Mouse (Mus musculus): ENCODE measurements around the gene Tmem210. TPM values are rescaled to one million over a fixed set of nuclear protein-coding genes. Genes with fewer than 3 reads are reported as not detected.

The Tmem210 gene
- total and polyA plus RNA-seq, 2 experiments from 2014 or later, result not detected

DNA sequence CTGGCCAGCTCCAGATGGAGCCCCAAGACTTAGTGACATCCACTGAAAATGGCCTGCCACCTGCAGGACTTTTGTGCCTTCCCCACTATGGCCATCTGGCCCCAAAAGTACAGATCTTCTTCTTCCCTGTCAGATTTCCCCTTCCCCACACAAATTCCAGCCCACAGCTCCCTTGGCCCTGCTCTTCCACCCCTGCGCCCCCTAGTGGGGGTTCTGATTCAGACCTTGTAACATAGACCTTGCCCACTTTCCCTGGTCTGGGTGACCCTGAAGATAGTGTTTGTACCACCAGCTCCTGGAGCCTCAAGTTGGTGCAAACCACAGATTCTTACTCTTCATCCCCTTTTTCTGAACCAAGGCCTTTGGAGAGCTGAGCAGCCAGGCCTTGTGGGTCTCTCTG, 4.9 kb downstream of the Tmem210 start:
- Histone ChIP-seq H3K4me2 (ENCODE audit: low read depth, low read length) (no peak overlapping the region), H3K27ac (no peak overlapping the region), H3K4me1 (ENCODE audit: insufficient read depth, low read length) (0 out of 2 replicates have a peak, but pooled peaks cover 30% of the 10 kb centered on the region), H3K9me3 (ENCODE audit: low read length) (no peaks in the 10 kb centered on the region), H3K4me3 (ENCODE audit: low read length) (no peak overlapping the region), H3K9ac (replicated peaks; ENCODE audit: low read length) (no peak overlapping the region), H3K36me3 (ENCODE audit: insufficient read depth, low read length) (peaks cover 18% of the 10 kb centered on the region), H3K27me3 (ENCODE audit: insufficient read depth, low read length) (peaks cover 17% of the 10 kb centered on the region; the same call in 1 of the 2 replicates)
- WGBS, result 0% methylated on average over 1 of the region's 1 CpGs
- no peak for ATAC-seq
- peak; percentile 91 for TF ChIP-seq CTCF (IDR thresholded peaks at IDR 0.05; ENCODE audit: low read depth)
- DNase-seq (ENCODE audit: low spot score), result peak; percentile 77

DNA sequence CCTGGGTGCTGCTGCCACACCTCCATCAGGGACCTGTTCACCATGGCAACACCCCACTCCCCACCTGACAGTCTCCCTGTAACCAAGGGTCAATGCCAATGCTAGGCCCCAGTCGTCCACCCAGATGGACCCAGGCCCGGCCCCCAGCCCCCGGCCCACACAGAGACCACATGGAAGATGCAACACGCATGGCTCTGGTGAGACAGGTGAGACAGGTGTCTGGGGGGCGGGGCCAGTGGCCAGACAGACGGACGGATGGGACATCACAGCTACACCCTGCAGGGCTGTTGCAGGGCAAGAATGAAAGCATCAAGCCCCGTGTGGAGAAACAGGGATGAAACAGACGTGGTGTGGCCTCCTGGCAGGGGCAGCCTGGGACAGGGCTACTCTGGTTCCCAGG, 5.8 kb downstream of the Tmem210 start:
- 0 out of 2 replicates have a peak, but pooled peaks cover 26% of the 10 kb centered on the region for H3K4me1 ChIP-seq (ENCODE audit: insufficient read depth, low read length)
- H3K4me2 ChIP-seq (ENCODE audit: low read depth, low read length), result no peak overlapping the region
- H3K36me3 ChIP-seq (ENCODE audit: insufficient read depth, low read length), result peaks cover 22% of the 10 kb centered on the region
- H3K9ac ChIP-seq (replicated peaks; ENCODE audit: low read length), result no peak overlapping the region; the same call in 1 of the 2 replicates
- no peak overlapping the region for H3K4me3 ChIP-seq (ENCODE audit: low read length)
- H3K27me3 ChIP-seq (ENCODE audit: insufficient read depth, low read length), result peaks cover 17% of the 10 kb centered on the region; the same call in 1 of the 2 replicates
- DNase-seq (ENCODE audit: low spot score) (no peak), ATAC-seq (no peak)
- 69% methylated on average over 9 of the region's 9 CpGs for WGBS
- no peak overlapping the region for H3K27ac ChIP-seq
- H3K9me3 ChIP-seq (ENCODE audit: low read length), result no peaks in the 10 kb centered on the region
- TF ChIP-seq CTCF (IDR thresholded peaks at IDR 0.05; ENCODE audit: low read depth), result no peak

DNA sequence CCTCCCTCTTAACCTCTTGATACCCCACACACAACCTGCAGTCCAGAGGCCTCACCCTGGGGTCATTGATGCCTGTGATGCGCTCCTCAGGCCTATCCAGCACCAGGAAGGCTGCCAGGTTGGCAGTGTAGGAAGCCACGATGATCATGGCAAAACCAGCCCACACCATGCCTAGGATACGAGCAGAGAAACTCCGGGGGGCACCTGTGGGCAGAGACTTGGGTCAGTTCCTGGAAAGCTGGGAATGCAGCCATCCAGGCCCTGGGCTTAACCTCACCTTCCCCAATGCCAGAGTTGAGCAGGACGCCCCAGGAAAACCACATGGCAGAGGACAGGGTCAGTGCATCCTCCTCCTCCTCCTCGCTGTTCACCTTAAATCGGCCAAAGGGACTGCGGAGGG, 9.1 kb downstream of the Tmem210 start:
- peaks cover 11% of the 10 kb centered on the region; the same call in 1 of the 2 replicates for H3K27me3 ChIP-seq (ENCODE audit: insufficient read depth, low read length)
- no peak for TF ChIP-seq CTCF (IDR thresholded peaks at IDR 0.05; ENCODE audit: low read depth)
- 84% methylated on average over 8 of the region's 8 CpGs for WGBS
- H3K4me3 ChIP-seq (ENCODE audit: low read length), result no peak overlapping the region
- no peak overlapping the region for H3K4me2 ChIP-seq (ENCODE audit: low read depth, low read length)
- no peak overlapping the region for H3K27ac ChIP-seq
- no peak overlapping the region for H3K9ac ChIP-seq (replicated peaks; ENCODE audit: low read length)
- H3K36me3 ChIP-seq (ENCODE audit: insufficient read depth, low read length), result peaks cover 23% of the 10 kb centered on the region
- H3K9me3 ChIP-seq (ENCODE audit: low read length), result no peaks in the 10 kb centered on the region
- ATAC-seq (no peak), DNase-seq (ENCODE audit: low spot score) (no peak)
- 0 out of 2 replicates have a peak, but pooled peaks cover 5% of the 10 kb centered on the region for H3K4me1 ChIP-seq (ENCODE audit: insufficient read depth, low read length)

- Histone ChIP-seq H3K4me2 (ENCODE audit: low read depth, low read length) (no peak overlapping the region), H3K9ac (replicated peaks; ENCODE audit: low read length) (no peak overlapping the region), H3K27ac (no peak overlapping the region), H3K27me3 (ENCODE audit: insufficient read depth, low read length) (peaks cover 2% of the 10 kb centered on the region; the same call in 1 of the 2 replicates), H3K36me3 (ENCODE audit: insufficient read depth, low read length) (peaks cover 25% of the 10 kb centered on the region), H3K9me3 (ENCODE audit: low read length) (no peaks in the 10 kb centered on the region), H3K4me3 (ENCODE audit: low read length) (no peak overlapping the region), H3K4me1 (ENCODE audit: insufficient read depth, low read length) (no peaks in the 10 kb centered on the region)
- 81% methylated on average over 10 of the region's 10 CpGs for WGBS
- no peak for TF ChIP-seq CTCF (IDR thresholded peaks at IDR 0.05; ENCODE audit: low read depth)
- DNase-seq (ENCODE audit: low spot score) (no peak), ATAC-seq (no peak)
These were observed 10.1 kb downstream of the Tmem210 start for GRCm38 (mm10) chr2:25298046-25298445.

- no peak for TF ChIP-seq CTCF (IDR thresholded peaks at IDR 0.05; ENCODE audit: low read depth)
- 72% methylated on average over 3 of the region's 3 CpGs for WGBS
- peaks cover 4% of the 10 kb centered on the region for H3K36me3 ChIP-seq (ENCODE audit: insufficient read depth, low read length)
- ATAC-seq (no peak), DNase-seq (ENCODE audit: low spot score) (no peak)
- H3K4me2 ChIP-seq (ENCODE audit: low read depth, low read length), result no peak overlapping the region
- H3K27me3 ChIP-seq (ENCODE audit: insufficient read depth, low read length), result no peaks in the 10 kb centered on the region
- peaks cover 6% of the 10 kb centered on the region; the same call in 1 of the 2 replicates for H3K4me1 ChIP-seq (ENCODE audit: insufficient read depth, low read length)
- H3K9ac ChIP-seq (replicated peaks; ENCODE audit: low read length), result no peak overlapping the region
- H3K9me3 ChIP-seq (ENCODE audit: low read length), result no peaks in the 10 kb centered on the region
- no peak overlapping the region for H3K27ac ChIP-seq
- H3K4me3 ChIP-seq (ENCODE audit: low read length), result no peak overlapping the region
These were observed 15.5 kb downstream of the Tmem210 start for GRCm38 (mm10) chr2:25303452-25303851.

DNA sequence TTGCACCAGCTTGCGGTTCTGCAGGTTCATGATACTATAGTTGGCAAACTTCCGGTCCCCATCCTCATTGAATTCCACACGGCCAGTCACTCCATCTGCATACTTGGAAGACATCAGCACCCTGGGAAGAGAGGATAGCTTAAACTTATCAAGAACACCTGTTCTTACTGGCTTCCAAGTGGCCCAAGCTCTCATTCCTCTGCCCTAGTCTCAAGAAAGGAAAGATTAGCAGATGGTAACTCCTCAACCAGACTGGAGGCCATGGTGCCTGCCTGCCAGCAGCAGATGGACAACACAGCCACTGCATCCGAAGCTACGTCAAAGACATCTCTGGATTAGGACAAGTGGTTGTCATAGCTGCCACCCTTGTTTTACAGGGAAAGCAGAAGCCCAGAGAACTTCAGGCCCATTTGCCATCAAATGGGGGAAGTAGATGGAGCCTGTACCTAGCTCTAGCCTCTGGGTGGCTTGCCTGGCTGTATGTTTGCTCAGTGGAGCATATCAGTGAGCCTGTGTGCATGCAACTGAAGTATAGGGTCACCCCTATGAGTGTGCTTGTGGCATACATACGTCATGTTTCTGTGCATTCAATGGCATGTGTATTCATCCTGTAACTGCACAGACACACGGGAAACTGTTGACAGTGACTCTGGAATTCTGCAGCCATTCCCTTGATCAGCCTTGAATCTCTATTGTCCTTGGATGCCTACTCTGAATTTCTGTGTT, 16.1 kb downstream of the Tmem210 start:
- Histone ChIP-seq H3K27ac (0 out of 2 replicates have a peak overlapping the region, but pooled peaks have one; percentile 54), H3K36me3 (ENCODE audit: insufficient read depth, low read length) (peaks cover 7% of the 10 kb centered on the region), H3K4me3 (ENCODE audit: low read length) (peak overlapping the region; percentile 35; the same call in 1 of the 2 replicates), H3K9ac (replicated peaks; ENCODE audit: low read length) (no peak overlapping the region), H3K9me3 (ENCODE audit: low read length) (no peaks in the 10 kb centered on the region), H3K4me1 (ENCODE audit: insufficient read depth, low read length) (peaks cover 6% of the 10 kb centered on the region; the same call in 1 of the 2 replicates), H3K27me3 (ENCODE audit: insufficient read depth, low read length) (no peaks in the 10 kb centered on the region), H3K4me2 (ENCODE audit: low read depth, low read length) (peak overlapping the region; percentile 65)
- TF ChIP-seq CTCF (IDR thresholded peaks at IDR 0.05; ENCODE audit: low read depth), result no peak
- DNase-seq (ENCODE audit: low spot score) (peak; percentile 45), ATAC-seq (peak; percentile 39; the same call in 1 of the 2 replicates)
- 61% methylated on average over 7 of the region's 7 CpGs for whole genome bisulfite sequencing
